Mouse (Mus musculus): ENCODE measurements around the gene Ttll10. TPM values are rescaled to one million over a fixed set of nuclear protein-coding genes. Genes with fewer than 3 reads are reported as not detected.

Ttll10 gene
- total and polyA plus RNA-seq, 3 experiments: 0.11 TPM; not detected in 2

DNA sequence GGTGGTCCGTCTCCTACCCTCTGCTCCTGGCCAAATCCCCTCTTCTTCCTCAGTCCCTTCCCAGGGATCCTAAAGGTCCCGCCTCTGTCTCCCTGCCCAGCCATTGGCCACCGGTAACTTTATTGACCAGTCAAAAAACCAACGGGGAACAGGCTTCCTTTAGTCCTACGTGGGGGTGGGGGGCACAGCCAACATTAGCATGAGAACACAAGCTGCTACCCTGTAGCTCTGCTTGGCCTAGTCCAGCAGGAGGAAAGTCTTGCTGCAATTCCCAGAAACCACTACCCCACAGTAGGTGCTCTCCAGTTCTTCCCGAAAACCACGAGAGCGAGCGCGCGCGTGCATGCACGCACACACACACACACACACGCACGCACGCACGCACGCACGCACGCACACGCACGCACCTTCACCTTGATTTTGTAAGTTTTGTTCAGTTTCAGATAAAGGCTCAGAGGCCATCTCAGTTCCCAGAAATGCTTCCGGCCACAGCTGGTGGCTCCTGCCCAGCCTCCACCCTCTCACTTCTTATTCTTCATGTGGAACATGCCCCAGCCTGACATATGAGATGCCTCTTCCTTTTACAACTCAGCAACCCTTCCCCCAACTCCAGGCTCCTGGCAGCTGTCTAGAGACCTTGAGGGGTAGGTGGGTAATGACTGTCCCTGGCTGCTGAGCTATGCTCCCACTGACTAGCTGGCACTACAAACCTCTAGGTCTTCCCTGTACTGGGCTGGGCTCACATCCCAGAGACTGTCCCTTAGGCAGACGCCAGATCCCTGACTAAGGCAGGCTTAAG lies 27.4 kb downstream of the Ttll10 start (continued):
- peak; percentile 30; the same call in 1 of the 2 replicates for TF ChIP-seq TCF12 (IDR thresholded peaks at IDR 0.05; ENCODE audit: low read depth, low read length)
- peak in 1 of 2 experiments; percentile 68; a peak in 2 of 4 replicates for TF ChIP-seq EP300 (IDR thresholded peaks at IDR 0.05; ENCODE audit: low read depth in 1 of 2, low read length in 2 of 2)
- no peak for TF ChIP-seq MYB (IDR thresholded peaks at IDR 0.05; ENCODE audit: low read depth, low read length)
- peak; percentile 61 for TF ChIP-seq CHD2 (IDR thresholded peaks at IDR 0.05; ENCODE audit: low read length)

DNA sequence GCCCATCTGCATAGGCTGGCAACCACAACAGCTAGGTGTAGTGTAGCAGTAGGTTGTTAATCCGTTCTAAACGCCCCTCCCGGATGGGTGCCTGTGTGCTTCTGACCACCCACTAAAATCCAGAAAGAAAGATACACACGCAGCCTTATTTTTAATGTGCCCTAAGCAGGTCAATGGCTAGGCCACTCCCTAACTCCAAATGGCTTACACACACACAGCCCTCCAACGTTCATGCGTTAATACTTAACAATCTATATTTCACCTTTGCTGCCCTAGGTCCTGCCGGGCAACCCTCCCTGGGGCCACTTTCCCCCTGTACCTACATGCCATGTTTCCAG lies 28.0 kb downstream of the Ttll10 start:
- TF ChIP-seq MAZ (IDR thresholded peaks at IDR 0.05; ENCODE audit: low read depth, low read length) (no peak), MXI1 (IDR thresholded peaks at IDR 0.05; ENCODE audit: low read depth, low read length) (no peak), ZNF384 (IDR thresholded peaks at IDR 0.05; ENCODE audit: low read depth, low read length) (no peak), GABPA (IDR thresholded peaks at IDR 0.05; ENCODE audit: low read depth, low read length) (no peak), MEF2A (IDR thresholded peaks at IDR 0.05; ENCODE audit: extremely low read depth, insufficient replicate concordance, low read depth, low read length, poor library complexity, severe bottlenecking) (no peak), EP300 (IDR thresholded peaks at IDR 0.05; ENCODE audit: low read depth in 1 of 2, low read length in 2 of 2) (no peak), RAD21 (IDR thresholded peaks at IDR 0.05; ENCODE audit: low read depth, low read length) (no peak), ZMIZ1 (IDR thresholded peaks at IDR 0.05; ENCODE audit: low read depth, low read length) (no peak), USF1 (IDR thresholded peaks at IDR 0.05; ENCODE audit: low read depth, low read length) (no peak), ZC3H11A (IDR thresholded peaks at IDR 0.05; ENCODE audit: low read depth, low read length) (no peak), ZKSCAN1 (IDR thresholded peaks at IDR 0.05; ENCODE audit: low read depth, low read length) (no peak), POLR2A (IDR thresholded peaks at IDR 0.05; ENCODE audit: control insufficient read depth in 1 of 2, insufficient read depth in 1 of 2, low read depth in 1 of 2, low read length in 2 of 2, poor library complexity in 1 of 2) (no peak), NELFE (IDR thresholded peaks at IDR 0.05; ENCODE audit: low read depth, low read length) (no peak), HCFC1 (IDR thresholded peaks at IDR 0.05; ENCODE audit: low read depth, low read length) (no peak), KAT2A (conservative IDR thresholded peaks at IDR 0.05; ENCODE audit: low read depth, low read length) (no peak)

More for the DNA sequence above, 28.0 kb downstream of the Ttll10 start:
- H3K27me3 ChIP-seq (ENCODE audit: control insufficient read depth in 1 of 2, insufficient read depth in 2 of 2, low read length in 2 of 2): no peaks in the 10 kb centered on the region
- H3K79me2 ChIP-seq (ENCODE audit: control insufficient read depth, insufficient read depth, low read length, poor library complexity): no peaks in the 10 kb centered on the region
- no peaks in the 10 kb centered on the region for H3K9me3 ChIP-seq (replicated peaks; ENCODE audit: insufficient read depth, low read length)
- no peak overlapping the region; the same call in 1 of the 2 replicates for H3K27ac ChIP-seq (ENCODE audit: control insufficient read depth, low read depth, low read length)
- peaks cover 14 to 32% of the 10 kb centered on the region in 2 experiments for H3K4me1 ChIP-seq (ENCODE audit: control insufficient read depth in 1 of 2, insufficient read depth in 2 of 2, low read length in 2 of 2)
- DNase-seq (ENCODE audit: low read depth, low spot score): no peak
- H3K4me3 ChIP-seq (ENCODE audit: control insufficient read depth in 1 of 2, insufficient read depth in 1 of 2, low read depth in 2 of 2, low read length in 2 of 2): no peak overlapping the region
- H3K9ac ChIP-seq (ENCODE audit: control insufficient read depth, low read depth, low read length, poor library complexity, severe bottlenecking): peak overlapping the region; percentile 40
- peaks cover 0 to 19% of the 10 kb centered on the region in 2 experiments; a peak in 2 of 4 replicates for H3K36me3 ChIP-seq (ENCODE audit: control insufficient read depth in 1 of 2, insufficient read depth in 2 of 2, low read length in 2 of 2)
